Mouse (Mus musculus) lung, postnatal 0 days (tissue): ENCODE measurements around the gene Ovol3. TPM values are rescaled to one million over a fixed set of nuclear protein-coding genes. Genes with fewer than 3 reads are reported as not detected.
A peak's percentile ranks its signal among the peaks of the same experiment; 100 is the strongest.

Source experiments
- ATAC-seq: fragments of 200-750 bp; cut with Nextera tagmentation; 2 replicates; pipeline ENCODE4 v1.8.0; 2017; ENCODE audit warnings: moderate library complexity
- DNase-seq: peaks from one replicate; pipeline ENCODE4 v3.0.0-alpha.2; 2016; ENCODE audit warnings: low spot score
- H3K27ac ChIP-seq: fragments of 300-500 bp; sonication (generic); 2 replicates; pipeline ENCODE4 v1.5.1; 2014; ENCODE audit warnings: antibody characterized with exemption, mild to moderate bottlenecking, low read length, mixed read lengths
- H3K27me3 ChIP-seq: fragments of 300-500 bp; sonication (generic); replicated peaks from 2 replicates; pipeline ENCODE4 v1.6.1; 2014; ENCODE audit warnings: low read length, mixed read lengths; ENCODE audit not compliant: insufficient read depth
- H3K36me3 ChIP-seq: fragments of 300-500 bp; sonication (generic); 2 replicates; pipeline ENCODE4 v1.6.1; 2014; ENCODE audit warnings: low read length, mixed read lengths; ENCODE audit not compliant: insufficient read depth
- H3K4me1 ChIP-seq: fragments of 300-500 bp; sonication (generic); 2 replicates; pipeline ENCODE4 v1.6.1; 2014; ENCODE audit warnings: antibody characterized with exemption, low read depth, low read length, mixed read lengths; ENCODE audit not compliant: insufficient read depth
- H3K4me2 ChIP-seq: fragments of 300-500 bp; sonication (generic); replicated peaks from 2 replicates; pipeline ENCODE4 v1.6.1; 2014; ENCODE audit warnings: low read depth, mild to moderate bottlenecking, low read length, moderate library complexity, mixed read lengths
- H3K4me3 ChIP-seq: fragments of 300-500 bp; sonication (generic); 2 replicates; pipeline ENCODE4 v1.5.1; 2014; ENCODE audit warnings: low read depth, low read length
- H3K9ac ChIP-seq: fragments of 300-500 bp; sonication (generic); replicated peaks from 2 replicates; pipeline ENCODE4 v1.6.1; 2014; ENCODE audit warnings: low read depth, mild to moderate bottlenecking
- H3K9me3 ChIP-seq: fragments of 300-500 bp; sonication (generic); 2 replicates; pipeline ENCODE4 v1.6.1; 2016; ENCODE audit warnings: low read length, mixed read lengths
- CTCF ChIP-seq: IDR thresholded peaks from 2 replicates; pipeline ENCODE4 v1.5.1; 2016; ENCODE audit warnings: antibody characterized with exemption, mild to moderate bottlenecking
- EP300 ChIP-seq: IDR thresholded peaks from 2 replicates; pipeline ENCODE4 v1.6.1; 2016; ENCODE audit warnings: antibody characterized with exemption, mild to moderate bottlenecking, control low read depth
- WGBS: fragments of 180-500 bp; shearing (Covaris S2); extraction: QIAGEN DNeasy Blood & Tissue Kit; methylation state at CpG from one replicate; pipeline ENCODE4 v1.1.7; 2014; 5-methylcytosine and 5-hydroxymethylcytosine counted together
- polyA plus RNA-seq: library from polyadenylated mRNA; unstranded; fragments of >200 nt; fragmentation: Nextera tagmentation; extraction: Ambion mirVana; gene quantifications from 2 replicates; pipeline ENCODE4 v1.2.1, GENCODE M21; 2015

The Ovol3 gene
- polyA plus RNA-seq, 1 experiment from 2014 or later, result 0.27 TPM

GRCm38 (mm10) chr7:30231669-30232454 is 3.7 kb downstream of the Ovol3 start, which contains the start of the genes Polr2i and Tbcb:
TSS of gene Polr2i (plus strand) at chr7:30231948.
TSS of gene Tbcb (minus strand) at chr7:30232272.
- no peaks in the 10 kb centered on the region for H3K9me3 ChIP-seq
- peak within 1 kb of the TSS; percentile 75 for H3K9ac ChIP-seq
- H3K36me3 ChIP-seq, result no peaks in the 10 kb centered on the region
- under 1% methylated on average over 67 of the region's 67 CpGs for WGBS
- DNase-seq (peak; percentile 100), ATAC-seq (peak; percentile 96)
- TF ChIP-seq EP300, result no peak
- no peak for TF ChIP-seq CTCF
- no peaks in the 10 kb centered on the region for H3K27me3 ChIP-seq
- H3K4me3 ChIP-seq, result peak within 1 kb of the TSS; percentile 67
- H3K4me1 ChIP-seq, result peaks cover 5% of the 10 kb centered on the region; the same call in 1 of the 2 replicates
- H3K4me2 ChIP-seq, result peak within 1 kb of the TSS; percentile 78
- peak within 1 kb of the TSS; percentile 83 for H3K27ac ChIP-seq

- Histone ChIP-seq H3K4me1 (peaks cover 5% of the 10 kb centered on the region; the same call in 1 of the 2 replicates), H3K9ac (peak overlapping the region; percentile 51), H3K36me3 (peaks cover 2% of the 10 kb centered on the region; the same call in 1 of the 2 replicates), H3K27me3 (no peaks in the 10 kb centered on the region), H3K27ac (no peak overlapping the region), H3K4me2 (peak overlapping the region; percentile 78), H3K9me3 (no peaks in the 10 kb centered on the region), H3K4me3 (peak overlapping the region; percentile 67)
- DNase-seq (peak; percentile 31), ATAC-seq (no peak)
- no peak for TF ChIP-seq CTCF
- TF ChIP-seq EP300, result no peak
- WGBS, result 0% methylated on average over 16 of the region's 16 CpGs
These were observed 4.2 kb downstream of the Ovol3 start for GRCm38 (mm10) chr7:30231328-30231668.

- Histone ChIP-seq H3K9ac (no peak overlapping the region), H3K4me2 (no peak overlapping the region), H3K27ac (no peak overlapping the region), H3K9me3 (no peaks in the 10 kb centered on the region), H3K36me3 (peaks cover 20% of the 10 kb centered on the region), H3K27me3 (no peaks in the 10 kb centered on the region), H3K4me1 (peaks cover 3% of the 10 kb centered on the region; the same call in 1 of the 2 replicates), H3K4me3 (no peak overlapping the region)
- DNase-seq (no peak), ATAC-seq (no peak)
- WGBS, result 89% methylated on average over 12 of the region's 12 CpGs
- TF ChIP-seq EP300 (no peak), CTCF (no peak)
These were observed 11.3 kb downstream of the Ovol3 start for GRCm38 (mm10) chr7:30224206-30224605.

GRCm38 (mm10) chr7:30222205-30222604 is 13.3 kb downstream of the Ovol3 start:
- Histone ChIP-seq H3K27me3 (no peaks in the 10 kb centered on the region), H3K9ac (no peak overlapping the region), H3K36me3 (peaks cover 20% of the 10 kb centered on the region), H3K4me2 (no peak overlapping the region), H3K9me3 (no peaks in the 10 kb centered on the region), H3K4me1 (peaks cover 3% of the 10 kb centered on the region; the same call in 1 of the 2 replicates), H3K27ac (no peak overlapping the region), H3K4me3 (no peak overlapping the region)
- ATAC-seq (no peak), DNase-seq (no peak)
- WGBS, result 90% methylated on average over 5 of the region's 5 CpGs
- TF ChIP-seq EP300 (no peak), CTCF (no peak)

- Histone ChIP-seq H3K27ac (no peak overlapping the region), H3K36me3 (peaks cover 20% of the 10 kb centered on the region), H3K9ac (no peak overlapping the region), H3K27me3 (no peaks in the 10 kb centered on the region), H3K9me3 (no peaks in the 10 kb centered on the region), H3K4me2 (no peak overlapping the region), H3K4me1 (peaks cover 3% of the 10 kb centered on the region; the same call in 1 of the 2 replicates), H3K4me3 (no peak overlapping the region)
- ATAC-seq (no peak), DNase-seq (no peak)
- no peak for TF ChIP-seq CTCF
- TF ChIP-seq EP300, result no peak
- 67% methylated on average over 3 of the region's 3 CpGs for WGBS
These were observed 14.1 kb downstream of the Ovol3 start for GRCm38 (mm10) chr7:30221433-30221832.

GRCm38 (mm10) chr7:30220008-30220356 is 15.5 kb downstream of the Ovol3 start:
- peak overlapping the region; percentile 70 for H3K27ac ChIP-seq
- no peaks in the 10 kb centered on the region for H3K27me3 ChIP-seq
- peak overlapping the region; percentile 41 for H3K4me3 ChIP-seq
- WGBS, result 20% methylated on average over 11 of the region's 11 CpGs
- peak; percentile 81 for DNase-seq
- H3K9me3 ChIP-seq, result no peaks in the 10 kb centered on the region
- H3K4me2 ChIP-seq, result peak overlapping the region; percentile 77
- H3K36me3 ChIP-seq, result peaks cover 9% of the 10 kb centered on the region; the same call in 1 of the 2 replicates
- peak; percentile 96 for TF ChIP-seq EP300
- no peak for TF ChIP-seq CTCF
- peak; percentile 81 for ATAC-seq
- H3K9ac ChIP-seq, result peak overlapping the region; percentile 47; the same call in 1 of the 2 replicates
- peaks cover 3% of the 10 kb centered on the region; the same call in 1 of the 2 replicates for H3K4me1 ChIP-seq
